Mouse (Mus musculus) neural tube, embryonic 14.5 days (tissue): ENCODE measurements around the gene Gm10188. TPM values are rescaled to one million over a fixed set of nuclear protein-coding genes. Genes with fewer than 3 reads are reported as not detected.

ENCODE experiments used
- ATAC-seq: fragments of 200-750 bp; cut with Nextera tagmentation; 2 replicates; pipeline ENCODE4 v1.8.0; 2017; ENCODE audit warnings: low read depth, mild to moderate bottlenecking, moderate TSS enrichment, moderate library complexity
- H3K27ac ChIP-seq: fragments of 300-500 bp; sonication (generic); 2 replicates; pipeline ENCODE4 v1.5.1; 2014; ENCODE audit warnings: low read depth, mild to moderate bottlenecking, control low read depth, low read length, moderate library complexity, mixed read lengths
- H3K27me3 ChIP-seq: fragments of 300-500 bp; sonication (generic); 2 replicates; pipeline ENCODE4 v1.6.1; 2014; ENCODE audit warnings: low read length; ENCODE audit not compliant: control insufficient read depth, insufficient read depth
- H3K36me3 ChIP-seq: fragments of 300-500 bp; sonication (generic); 2 replicates; pipeline ENCODE4 v1.6.1; 2014; ENCODE audit warnings: low read length, mixed read lengths; ENCODE audit not compliant: control insufficient read depth, insufficient read depth
- H3K4me1 ChIP-seq: fragments of 300-500 bp; sonication (generic); 2 replicates; pipeline ENCODE4 v1.6.1; 2014; ENCODE audit warnings: low read length; ENCODE audit not compliant: control insufficient read depth, insufficient read depth
- H3K4me2 ChIP-seq: fragments of 300-500 bp; sonication (generic); 2 replicates; pipeline ENCODE4 v1.6.1; 2014; ENCODE audit warnings: mild to moderate bottlenecking, low read depth, low read length, control low read depth
- H3K4me3 ChIP-seq: fragments of 300-500 bp; sonication (generic); 2 replicates; pipeline ENCODE4 v1.5.1; 2014; ENCODE audit warnings: low read depth, low read length, control low read depth, mixed read lengths
- H3K9ac ChIP-seq: fragments of 300-500 bp; sonication (generic); replicated peaks from 2 replicates; pipeline ENCODE4 v1.6.1; 2014; ENCODE audit warnings: low read depth, mild to moderate bottlenecking, control low read depth, low read length, mixed read lengths
- H3K9me3 ChIP-seq: fragments of 300-500 bp; sonication (generic); 2 replicates; pipeline ENCODE4 v1.6.1; 2016; ENCODE audit warnings: low read length; ENCODE audit not compliant: control insufficient read depth
- WGBS: fragments of 180-500 bp; shearing (Covaris S2); extraction: QIAGEN DNeasy Blood & Tissue Kit; methylation state at CpG from one replicate; pipeline ENCODE4 v1.1.7; 2014; 5-methylcytosine and 5-hydroxymethylcytosine counted together
- polyA plus RNA-seq: library from polyadenylated mRNA; unstranded; fragments of >200 nt; fragmentation: Nextera tagmentation; extraction: Ambion mirVana; gene quantifications from 2 replicates; pipeline ENCODE4 v1.2.1, GENCODE M21; 2014

Gene Gm10188
- polyA plus RNA-seq: 0.74 and 0.76 TPM in 2 replicates

DNA sequence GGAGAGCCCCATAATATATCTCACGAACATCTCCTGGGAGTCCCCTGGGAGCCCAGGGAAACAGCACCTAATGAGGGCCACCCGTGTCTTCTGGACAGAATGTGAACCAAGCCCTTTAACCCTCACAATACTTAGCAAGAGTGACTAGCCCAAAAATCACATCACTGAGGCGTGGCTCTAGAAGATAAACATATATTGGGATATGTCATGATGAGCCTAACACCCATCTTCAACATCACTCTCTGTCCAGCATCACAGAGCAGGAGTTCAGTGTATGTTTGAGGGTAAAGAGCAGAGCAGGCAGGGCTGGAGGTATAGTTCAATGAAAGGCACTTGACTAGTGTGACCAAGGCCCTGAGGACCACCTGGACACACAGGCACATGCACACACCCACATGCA, at the start of gene Gm10188:
Gene Gm10188 (minus strand): TSS at position 101 of the 400 bp plus-strand sequence.
- no peak for ATAC-seq
- Histone ChIP-seq H3K27ac (no peak within 1 kb of the TSS), H3K4me3 (no peak within 1 kb of the TSS), H3K36me3 (no peaks in the 10 kb centered on the region), H3K9ac (no peak within 1 kb of the TSS), H3K4me1 (peaks cover 5% of the 10 kb centered on the region; the same call in 1 of the 2 replicates), H3K9me3 (no peaks in the 10 kb centered on the region), H3K4me2 (no peak within 1 kb of the TSS), H3K27me3 (0 out of 2 replicates have a peak, but pooled peaks cover 2% of the 10 kb centered on the region)
- 76% methylated on average over 3 of the region's 3 CpGs for WGBS

- Histone ChIP-seq H3K27me3 (no peaks in the 10 kb centered on the region), H3K4me3 (no peak overlapping the region), H3K36me3 (no peaks in the 10 kb centered on the region), H3K4me1 (0 out of 2 replicates have a peak, but pooled peaks cover 5% of the 10 kb centered on the region), H3K9me3 (no peaks in the 10 kb centered on the region), H3K9ac (no peak overlapping the region), H3K27ac (no peak overlapping the region), H3K4me2 (no peak overlapping the region)
- 67% methylated on average over 6 of the region's 6 CpGs for WGBS
- no peak for ATAC-seq
Measured at GRCm38 (mm10) chr1:132277124-132277523, 47.6 kb upstream of the Gm10188 start.

- H3K9ac ChIP-seq: no peak overlapping the region
- 80% methylated on average over 3 of the region's 3 CpGs for WGBS
- H3K4me1 ChIP-seq: 0 out of 2 replicates have a peak, but pooled peaks cover 3% of the 10 kb centered on the region
- no peak for ATAC-seq
- no peak overlapping the region for H3K27ac ChIP-seq
- H3K36me3 ChIP-seq: no peaks in the 10 kb centered on the region
- H3K27me3 ChIP-seq: no peaks in the 10 kb centered on the region
- no peak overlapping the region for H3K4me3 ChIP-seq
- no peaks in the 10 kb centered on the region for H3K9me3 ChIP-seq
- H3K4me2 ChIP-seq: no peak overlapping the region
Measured at GRCm38 (mm10) chr1:132276694-132277093, 47.1 kb upstream of the Gm10188 start.

DNA sequence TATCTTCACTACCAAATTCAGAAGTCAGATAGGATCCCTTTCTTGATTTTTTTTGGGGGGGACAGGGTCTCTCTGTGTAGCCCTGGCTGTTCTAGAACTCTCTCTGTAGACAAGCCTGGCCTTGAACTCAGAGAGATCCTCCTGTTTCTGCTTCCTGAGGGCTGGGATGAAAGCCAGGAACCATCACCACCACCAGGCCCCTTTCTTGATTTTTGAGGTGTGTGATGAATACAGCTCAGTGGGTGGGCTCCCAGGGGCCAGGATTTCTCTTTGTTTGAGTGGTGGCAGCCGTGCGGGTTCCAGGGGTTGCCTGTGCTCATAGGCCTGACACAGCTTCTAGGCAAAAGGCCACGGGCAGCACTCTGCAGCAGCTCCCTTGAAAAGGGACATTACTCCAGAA, 41.7 kb upstream of the Gm10188 start:
- H3K36me3 ChIP-seq: no peaks in the 10 kb centered on the region

GRCm38 (mm10) chr1:132268418-132269060, 39.0 kb upstream of the Gm10188 start:
- H3K9me3 ChIP-seq: no peaks in the 10 kb centered on the region
- H3K36me3 ChIP-seq: no peaks in the 10 kb centered on the region
- no peak for ATAC-seq
- 64% methylated on average over 7 of the region's 7 CpGs for WGBS
- H3K4me3 ChIP-seq: no peak overlapping the region
- H3K4me1 ChIP-seq: no peaks in the 10 kb centered on the region
- no peak overlapping the region for H3K27ac ChIP-seq
- H3K4me2 ChIP-seq: no peak overlapping the region
- no peaks in the 10 kb centered on the region for H3K27me3 ChIP-seq
- no peak overlapping the region for H3K9ac ChIP-seq

More for the DNA sequence above, 41.7 kb upstream of the Gm10188 start:
- no peaks in the 10 kb centered on the region for H3K27me3 ChIP-seq
- no peak overlapping the region for H3K4me3 ChIP-seq
- 56% methylated on average over 3 of the region's 3 CpGs for WGBS
- H3K27ac ChIP-seq: no peak overlapping the region
- H3K9ac ChIP-seq: no peak overlapping the region
- H3K4me2 ChIP-seq: no peak overlapping the region
- H3K4me1 ChIP-seq: no peaks in the 10 kb centered on the region
- H3K9me3 ChIP-seq: no peaks in the 10 kb centered on the region
- ATAC-seq: no peak

DNA sequence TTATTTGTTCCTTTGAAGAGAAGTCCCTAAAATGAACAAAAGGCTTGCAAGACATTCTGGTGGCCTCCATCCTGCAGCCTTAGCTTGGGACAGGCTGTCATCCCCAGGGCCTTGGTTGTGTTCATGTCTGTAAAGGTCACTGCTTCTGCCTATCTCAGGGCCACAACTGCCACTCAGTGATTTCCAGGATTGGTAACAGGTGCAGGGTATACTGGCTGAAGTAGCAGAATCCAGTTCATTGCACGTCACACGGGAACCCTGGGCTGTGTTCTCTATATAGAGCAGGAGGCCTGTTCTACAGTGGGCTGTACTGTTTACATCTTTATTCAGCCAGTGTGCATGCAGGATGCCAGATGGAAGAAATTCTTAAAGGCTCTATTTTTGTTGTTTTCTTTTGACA, 38.4 kb upstream of the Gm10188 start:
- no peak for ATAC-seq
- H3K36me3 ChIP-seq: no peaks in the 10 kb centered on the region
- no peak overlapping the region for H3K27ac ChIP-seq
- H3K9ac ChIP-seq: no peak overlapping the region
- WGBS: 56% methylated on average over 2 of the region's 2 CpGs
- H3K4me2 ChIP-seq: no peak overlapping the region
- no peak overlapping the region for H3K4me3 ChIP-seq
- no peaks in the 10 kb centered on the region for H3K4me1 ChIP-seq
- H3K27me3 ChIP-seq: no peaks in the 10 kb centered on the region
- H3K9me3 ChIP-seq: no peaks in the 10 kb centered on the region

- Histone ChIP-seq H3K36me3 (no peaks in the 10 kb centered on the region), H3K9ac (no peak overlapping the region), H3K4me2 (no peak overlapping the region), H3K27me3 (no peaks in the 10 kb centered on the region), H3K9me3 (no peaks in the 10 kb centered on the region), H3K27ac (no peak overlapping the region), H3K4me1 (no peaks in the 10 kb centered on the region), H3K4me3 (no peak overlapping the region)
- no peak for ATAC-seq
- 62% methylated on average over 8 of the region's 8 CpGs for WGBS
Measured at GRCm38 (mm10) chr1:132266791-132267557, 37.4 kb upstream of the Gm10188 start.

- Histone ChIP-seq H3K27ac (no peak overlapping the region), H3K4me2 (no peak overlapping the region), H3K36me3 (no peaks in the 10 kb centered on the region), H3K9me3 (no peaks in the 10 kb centered on the region), H3K9ac (no peak overlapping the region), H3K4me1 (no peaks in the 10 kb centered on the region), H3K4me3 (no peak overlapping the region), H3K27me3 (no peaks in the 10 kb centered on the region)
- 91% methylated on average over 10 of the region's 10 CpGs for WGBS
- ATAC-seq: no peak
Measured at GRCm38 (mm10) chr1:132265936-132266335, 36.4 kb upstream of the Gm10188 start.

- Histone ChIP-seq H3K9ac (no peak overlapping the region), H3K4me3 (no peak overlapping the region), H3K36me3 (no peaks in the 10 kb centered on the region), H3K27ac (no peak overlapping the region), H3K4me2 (no peak overlapping the region), H3K9me3 (no peaks in the 10 kb centered on the region), H3K27me3 (no peaks in the 10 kb centered on the region), H3K4me1 (no peaks in the 10 kb centered on the region)
- no peak for ATAC-seq
- 57% methylated on average over 8 of the region's 8 CpGs for WGBS
Measured at GRCm38 (mm10) chr1:132265211-132265859, 35.8 kb upstream of the Gm10188 start.
